Mouse (Mus musculus) urinary bladder, postnatal 25 days (tissue): Measurements from ENCODE around the gene Plppr3.

Experiments
- DNase-seq: peaks from one replicate; pipeline ENCODE4 v3.0.0; 2022; ENCODE audit warnings: low spot score

Plppr3 gene

DNA sequence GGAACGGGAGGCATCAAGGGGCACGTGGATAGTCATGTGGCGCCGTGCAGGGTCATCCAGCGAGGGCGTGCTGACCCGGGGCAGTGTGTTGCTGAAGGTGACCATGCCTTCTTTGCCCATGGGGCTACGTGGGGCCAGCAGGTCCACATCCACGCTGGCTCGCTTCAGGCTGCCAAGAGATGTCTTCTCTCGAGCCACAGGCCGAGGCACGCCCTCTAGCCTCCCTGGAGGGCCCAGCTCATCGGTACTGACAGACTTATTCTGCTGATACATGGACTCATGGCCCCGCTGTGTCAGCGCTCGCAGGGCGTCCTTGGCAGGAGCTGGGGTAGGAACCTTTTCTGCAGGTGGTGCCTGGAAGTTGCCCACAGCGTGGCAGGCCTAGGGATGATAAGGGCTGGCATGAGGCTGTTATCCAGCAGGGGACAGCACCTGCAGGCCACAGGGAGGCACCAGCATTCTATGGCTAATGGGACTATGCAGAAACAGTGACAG is 8.6 kb downstream of the Plppr3 start:
- DNase-seq, result no peak

DNA sequence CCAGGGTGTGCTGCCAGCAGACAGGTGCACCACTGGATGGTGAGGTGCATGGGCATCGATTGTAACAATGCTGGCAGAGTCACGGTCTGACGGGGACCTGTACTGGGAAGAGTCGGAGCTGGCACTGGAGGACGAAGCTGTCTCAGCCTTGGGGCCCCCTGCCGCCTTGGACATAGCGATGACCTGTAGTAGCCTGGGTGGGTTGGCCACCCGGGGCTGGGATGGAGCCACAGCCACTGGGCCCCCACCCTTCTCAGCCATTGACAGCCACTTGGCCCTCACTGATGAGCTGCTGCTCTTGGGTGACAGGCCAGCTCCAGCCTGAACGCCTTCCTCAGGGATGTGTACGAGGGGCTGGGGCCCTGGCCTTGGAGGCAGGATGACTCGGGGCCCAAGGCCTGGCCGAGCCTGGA is 9.2 kb downstream of the Plppr3 start:
- DNase-seq, result no peak

DNA sequence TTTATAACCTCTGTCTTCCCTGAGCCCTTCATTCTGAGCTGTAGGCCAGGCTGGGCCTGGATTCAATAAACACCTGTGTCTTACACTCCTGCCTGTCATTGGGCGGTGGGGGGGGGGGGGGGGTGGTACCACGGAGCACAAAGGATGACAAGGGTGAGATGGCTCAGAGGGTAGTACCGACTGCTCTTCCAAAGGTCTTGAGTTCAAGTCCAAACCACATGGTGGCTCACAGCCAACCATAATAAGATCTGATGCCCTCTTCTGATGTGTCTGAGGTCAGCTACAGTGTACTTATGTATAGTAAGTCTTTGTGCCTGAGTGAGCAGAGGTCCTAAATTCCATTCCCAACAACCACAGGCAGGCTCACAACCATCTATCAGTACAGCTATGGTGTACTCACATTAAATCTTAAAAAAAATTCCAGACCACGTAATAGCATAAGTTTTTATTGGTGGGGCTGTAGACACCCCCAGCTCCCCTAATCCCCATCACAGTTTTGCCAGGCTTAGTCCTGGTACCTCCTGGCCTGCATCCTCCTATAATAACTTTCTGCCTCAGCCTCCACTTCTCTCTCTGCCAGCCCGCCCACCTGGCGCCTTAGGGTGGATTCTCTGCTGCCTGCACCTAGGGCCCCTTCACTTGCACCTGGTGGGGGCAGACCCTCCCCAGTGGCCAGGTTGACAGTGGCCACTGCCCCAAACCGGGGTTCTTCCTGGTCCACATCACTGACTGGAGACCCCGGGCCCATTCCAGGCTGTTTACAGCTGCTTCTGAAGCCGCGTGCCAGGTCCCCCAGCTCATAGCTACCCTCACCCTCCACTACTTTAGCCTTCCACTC is 9.9 kb downstream of the Plppr3 start:
- no peak for DNase-seq

DNA sequence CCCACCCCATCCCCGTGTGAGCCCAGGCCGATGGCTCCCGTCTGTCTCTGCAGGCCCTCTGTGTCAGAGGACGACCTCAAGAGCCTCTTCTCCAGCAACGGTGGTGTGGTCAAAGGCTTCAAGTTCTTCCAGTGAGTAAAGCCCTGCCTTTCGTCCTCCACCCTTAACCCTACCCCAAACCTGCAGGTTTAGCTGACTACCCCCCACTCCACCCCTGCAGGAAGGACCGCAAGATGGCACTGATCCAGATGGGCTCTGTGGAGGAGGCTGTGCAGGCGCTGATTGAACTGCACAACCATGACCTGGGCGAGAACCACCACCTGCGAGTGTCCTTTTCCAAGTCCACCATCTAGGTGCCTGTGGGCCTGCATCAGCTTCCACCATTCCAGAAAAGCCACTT is 11.5 kb downstream of the Plppr3 start:
- DNase-seq, result no peak

DNA sequence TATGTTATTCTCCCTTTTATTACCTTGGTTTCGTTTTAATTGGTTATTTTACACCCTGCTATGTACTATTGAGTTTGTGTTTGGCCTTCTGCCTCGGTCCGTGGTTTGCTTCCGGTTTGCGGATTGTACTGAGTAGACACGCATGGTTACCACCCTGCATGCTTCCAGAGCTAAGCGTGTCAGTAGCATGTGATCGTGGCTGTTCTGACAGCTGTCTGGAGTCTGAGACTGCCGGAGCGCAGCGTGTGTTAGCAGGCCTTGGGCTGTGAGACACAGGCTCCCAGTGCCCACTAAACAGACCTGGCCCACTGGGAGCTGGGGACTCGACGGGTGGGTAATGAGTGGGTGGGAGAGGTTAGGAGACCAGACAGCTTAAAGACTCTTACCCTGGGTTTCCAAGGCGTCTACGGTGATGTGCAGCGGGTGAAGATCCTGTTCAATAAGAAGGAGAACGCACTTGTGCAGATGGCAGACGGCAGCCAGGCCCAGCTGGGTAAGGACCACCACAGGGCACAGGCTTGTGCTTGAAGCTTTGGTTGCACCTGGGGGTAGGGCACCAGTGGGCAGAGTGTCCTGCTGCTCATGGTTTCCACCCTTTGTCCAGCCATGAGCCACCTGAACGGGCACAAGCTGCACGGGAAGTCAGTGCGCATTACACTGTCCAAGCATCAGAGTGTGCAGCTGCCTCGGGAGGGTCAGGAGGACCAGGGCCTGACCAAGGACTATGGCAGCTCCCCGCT is 12.2 kb downstream of the Plppr3 start:
- no peak for DNase-seq

DNA sequence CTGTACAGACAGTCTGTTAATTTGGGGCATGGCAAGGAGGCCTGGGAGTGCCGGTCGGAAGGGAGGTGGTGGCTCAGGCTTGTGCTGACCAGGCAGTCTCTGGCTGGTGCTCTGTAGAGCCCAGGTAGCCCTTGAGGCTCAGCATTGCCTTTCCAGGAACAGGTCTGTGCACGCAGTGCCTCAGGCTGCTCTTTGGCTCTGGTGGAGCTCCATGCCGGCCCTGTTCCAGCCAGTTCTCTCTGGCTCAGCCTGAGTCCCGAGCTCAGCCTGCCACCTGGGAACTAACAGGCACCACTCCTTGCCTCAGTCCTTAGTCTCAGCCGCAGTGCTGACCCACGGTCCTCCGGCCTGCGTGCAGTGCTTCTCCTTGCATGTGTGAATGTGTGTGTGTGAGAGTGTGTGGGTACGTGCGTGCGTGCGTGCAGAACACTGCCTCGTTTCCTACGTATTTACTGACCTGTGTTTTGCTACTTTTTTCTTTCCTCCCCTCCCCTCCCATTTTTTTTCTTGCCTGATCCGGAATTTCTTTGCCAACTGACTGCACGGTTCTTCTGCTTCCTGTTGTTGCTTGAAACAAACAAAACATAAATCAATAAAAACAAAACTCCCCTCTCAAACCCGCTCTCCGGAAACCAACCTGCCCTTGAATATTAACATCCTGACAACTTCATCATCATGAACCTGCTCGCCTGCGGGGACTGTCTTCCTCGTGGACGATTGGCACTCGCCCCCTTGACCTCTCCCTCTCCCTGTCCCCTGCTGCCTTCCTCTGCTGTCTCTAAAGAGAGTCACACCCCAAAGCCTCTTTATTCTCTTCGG is 13.0 kb downstream of the Plppr3 start:
- DNase-seq, result no peak

DNA sequence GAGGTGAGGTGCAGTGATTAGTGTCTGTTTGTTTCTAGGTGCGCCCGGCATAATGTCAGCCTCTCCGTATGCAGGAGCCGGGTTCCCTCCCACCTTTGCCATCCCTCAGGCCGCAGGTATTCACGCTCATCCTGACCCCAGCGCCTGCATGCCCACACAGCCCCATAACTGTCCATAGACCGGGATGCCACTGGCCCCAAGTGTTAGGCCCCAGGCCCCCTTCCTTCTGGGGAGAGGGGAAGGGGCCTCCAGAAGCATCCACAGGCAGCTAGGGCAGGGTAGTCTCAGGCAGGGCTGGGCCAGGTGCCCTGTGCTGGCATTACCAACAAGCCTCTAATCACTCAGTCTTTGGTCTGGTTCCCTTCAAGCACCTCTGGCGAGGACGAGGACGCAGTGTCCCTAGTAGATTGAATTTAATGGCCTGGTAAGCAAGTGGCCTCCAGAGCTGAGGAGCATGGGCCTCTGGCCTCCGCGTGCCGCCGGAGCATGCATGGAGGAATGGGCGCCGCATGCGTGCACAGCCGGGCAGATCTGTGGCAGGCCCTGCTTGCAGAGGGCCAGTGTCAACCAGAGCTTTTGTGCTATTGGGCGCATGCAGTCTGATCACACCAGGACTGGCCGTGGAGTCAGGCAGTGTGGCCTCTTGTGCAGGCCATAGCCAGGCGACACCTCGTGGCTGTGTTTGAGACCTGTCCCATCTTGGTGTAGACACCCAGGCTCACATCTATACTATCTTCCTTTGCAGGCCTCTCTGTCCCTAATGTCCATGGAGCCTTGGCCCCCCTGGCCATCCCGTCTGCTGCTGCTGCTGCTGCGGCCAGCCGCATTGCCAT is 14.1 kb downstream of the Plppr3 start:
- no peak for DNase-seq

DNA sequence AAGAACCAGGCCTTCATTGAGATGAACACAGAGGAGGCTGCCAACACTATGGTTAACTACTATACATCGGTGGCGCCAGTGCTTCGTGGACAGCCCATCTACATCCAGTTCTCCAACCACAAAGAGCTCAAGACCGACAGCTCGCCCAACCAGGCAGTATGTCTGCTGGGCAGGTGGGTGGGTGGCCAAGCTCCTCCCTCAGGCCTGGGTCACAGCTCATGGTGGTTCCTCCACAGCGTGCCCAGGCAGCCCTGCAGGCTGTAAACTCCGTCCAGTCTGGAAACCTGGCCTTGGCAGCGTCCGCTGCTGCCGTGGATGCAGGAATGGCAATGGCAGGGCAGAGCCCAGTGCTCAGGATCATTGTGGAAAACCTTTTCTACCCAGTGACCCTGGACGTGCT is 15.3 kb downstream of the Plppr3 start:
- DNase-seq, result no peak

DNA sequence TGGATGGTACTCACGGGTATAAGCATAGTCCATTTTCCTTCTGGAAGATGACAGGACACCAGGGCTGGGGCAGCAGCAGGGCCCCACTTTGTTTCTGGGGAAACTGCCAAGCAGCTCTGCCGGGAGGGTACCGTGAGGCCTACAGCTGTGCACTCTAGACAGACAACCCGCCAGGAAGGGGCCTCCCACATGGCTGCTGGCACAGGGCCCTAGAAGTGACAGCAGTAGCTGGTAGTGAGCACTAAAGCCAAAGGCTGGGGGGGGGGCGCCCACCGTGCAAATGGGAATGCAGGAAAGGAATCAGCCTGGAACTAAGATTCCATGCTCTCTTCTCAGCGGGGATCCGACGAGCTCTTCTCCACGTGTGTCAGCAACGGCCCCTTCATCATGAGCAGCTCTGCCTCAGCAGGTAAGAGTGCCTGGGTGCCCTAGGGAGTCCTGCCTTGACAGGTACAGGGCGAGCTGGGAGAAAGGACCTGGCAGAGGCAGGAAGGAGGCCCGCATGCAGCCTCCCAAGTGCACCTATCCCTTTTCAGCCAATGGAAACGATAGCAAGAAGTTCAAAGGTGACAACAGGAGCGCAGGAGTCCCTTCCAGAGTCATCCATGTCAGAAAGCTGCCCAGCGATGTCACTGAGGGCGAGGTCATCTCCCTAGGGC is 15.9 kb downstream of the Plppr3 start:
- DNase-seq, result no peak

DNA sequence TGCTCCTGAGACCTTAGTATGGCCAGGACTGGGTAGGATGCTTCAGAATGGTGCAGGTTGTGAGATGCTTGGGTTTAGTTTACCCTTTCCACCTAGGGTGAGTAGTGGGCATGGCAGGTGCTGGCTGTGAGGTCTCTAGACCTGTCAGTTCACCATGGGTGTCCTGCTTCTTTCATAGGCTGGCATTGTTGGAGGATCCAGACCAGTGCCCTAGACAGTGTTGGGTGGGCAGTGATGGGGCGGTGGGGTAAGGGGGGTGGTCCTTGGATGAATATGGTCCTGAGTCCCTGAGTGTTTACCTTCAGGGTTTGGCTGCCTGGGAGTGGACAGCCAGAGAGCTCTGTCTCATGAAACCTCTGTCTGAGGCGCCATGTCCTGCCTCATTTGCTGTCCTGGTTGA is 16.5 kb downstream of the Plppr3 start:
- DNase-seq, result no peak

DNA sequence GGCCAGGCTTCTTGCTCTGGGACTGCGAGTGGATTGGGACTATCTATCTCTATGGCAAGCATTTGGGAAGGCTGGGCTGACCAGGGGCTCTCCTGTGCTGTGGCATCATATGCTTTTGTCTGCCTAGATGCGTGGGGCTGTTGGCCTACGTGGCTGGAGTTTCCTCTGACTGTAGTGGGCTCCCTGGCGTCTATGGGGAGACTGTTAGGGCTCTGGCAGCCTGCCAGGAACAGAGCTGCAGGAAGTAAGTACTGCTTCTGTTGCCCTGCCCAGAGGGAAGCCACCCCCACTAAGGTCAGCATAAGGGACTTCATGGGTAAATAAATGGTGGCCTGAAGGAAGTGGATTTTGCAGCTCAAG is 17.0 kb downstream of the Plppr3 start:
- peak; percentile 47 for DNase-seq

DNA sequence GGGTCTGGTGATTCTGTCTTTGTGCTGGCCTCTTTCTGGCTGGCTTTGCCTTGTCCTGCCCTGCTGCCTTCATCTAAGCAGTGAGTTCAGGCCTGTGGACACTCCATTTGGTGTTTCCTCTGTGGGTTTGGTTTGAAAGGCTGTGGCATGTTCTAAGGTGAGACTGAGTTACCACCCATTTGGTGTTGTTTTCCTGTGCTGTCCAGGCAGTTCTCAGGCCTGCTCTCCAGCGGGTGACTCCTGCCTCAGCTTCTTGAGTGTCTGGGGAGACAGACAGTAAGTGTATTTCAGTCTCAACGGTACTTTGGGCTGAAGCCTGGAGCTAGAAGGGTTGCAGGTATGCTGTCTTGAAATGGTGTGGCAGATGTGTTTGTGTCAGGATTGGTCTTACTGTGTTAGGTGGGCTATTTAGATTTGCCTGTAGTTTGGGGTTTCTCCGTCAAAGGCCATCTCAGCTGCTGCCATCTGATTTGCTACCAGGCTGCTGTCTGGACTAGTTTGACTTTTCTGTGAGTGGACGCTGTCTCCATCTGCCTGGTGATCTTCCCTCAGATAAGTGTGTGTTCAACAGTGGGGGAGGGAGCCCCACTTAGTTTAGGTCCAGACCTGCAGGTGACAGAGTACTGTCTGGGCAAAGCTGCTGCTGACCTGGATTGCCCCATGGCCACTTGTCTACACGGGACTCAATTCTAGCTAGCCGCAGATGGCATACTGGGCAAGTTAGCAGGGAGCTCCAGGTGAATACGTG is 17.6 kb downstream of the Plppr3 start:
- DNase-seq, result no peak

DNA sequence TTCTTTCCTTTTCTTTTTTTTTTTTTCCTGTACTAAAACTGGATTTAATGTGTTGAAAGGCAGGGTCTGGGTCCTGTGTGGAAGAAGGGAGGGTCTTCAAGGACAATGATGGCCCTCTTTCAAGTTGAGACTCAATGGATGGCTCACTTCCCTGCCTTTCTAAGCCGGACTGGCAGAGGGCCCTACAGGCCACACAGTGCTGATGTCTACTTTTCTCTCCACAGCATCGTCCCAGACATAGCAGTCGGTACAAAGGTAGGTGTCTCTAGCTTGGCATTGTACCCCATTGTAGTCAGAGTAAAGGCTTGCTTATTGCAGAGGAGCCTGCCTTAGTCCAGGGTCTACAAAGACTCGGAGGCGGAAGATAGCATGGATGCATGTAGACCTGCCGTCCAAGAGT is 18.2 kb downstream of the Plppr3 start:
- DNase-seq, result no peak

DNA sequence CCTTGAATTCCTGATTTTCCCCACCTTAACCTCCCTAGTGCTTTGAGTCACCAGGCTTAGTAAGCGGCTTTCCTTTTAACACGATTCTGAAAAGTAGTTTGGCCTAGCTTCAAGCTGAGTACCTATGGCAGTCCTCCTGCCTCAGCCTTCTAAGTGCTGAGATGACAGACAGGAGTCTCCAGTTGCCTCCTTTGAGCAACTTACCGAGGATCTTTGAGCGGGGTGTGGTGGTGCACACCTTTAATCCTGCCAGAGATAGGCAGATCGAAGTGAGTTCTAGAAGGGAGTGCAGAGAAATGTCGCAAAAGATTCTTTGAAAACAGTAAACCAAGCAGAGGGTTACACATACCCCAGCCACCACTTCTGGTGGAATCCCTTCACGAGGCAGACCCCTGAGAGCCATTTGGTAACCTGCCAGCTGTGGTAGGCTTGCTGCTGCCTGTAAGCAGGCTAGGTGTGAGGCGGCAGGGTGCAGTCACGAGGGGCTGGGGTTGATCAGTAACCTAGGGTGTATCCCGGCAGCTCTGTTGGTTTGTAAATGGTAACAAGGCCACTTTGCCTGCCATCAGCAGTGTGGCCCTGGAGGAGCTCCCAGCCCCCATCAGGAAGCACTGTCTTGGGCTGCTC is 18.8 kb downstream of the Plppr3 start:
- DNase-seq, result no peak

DNA sequence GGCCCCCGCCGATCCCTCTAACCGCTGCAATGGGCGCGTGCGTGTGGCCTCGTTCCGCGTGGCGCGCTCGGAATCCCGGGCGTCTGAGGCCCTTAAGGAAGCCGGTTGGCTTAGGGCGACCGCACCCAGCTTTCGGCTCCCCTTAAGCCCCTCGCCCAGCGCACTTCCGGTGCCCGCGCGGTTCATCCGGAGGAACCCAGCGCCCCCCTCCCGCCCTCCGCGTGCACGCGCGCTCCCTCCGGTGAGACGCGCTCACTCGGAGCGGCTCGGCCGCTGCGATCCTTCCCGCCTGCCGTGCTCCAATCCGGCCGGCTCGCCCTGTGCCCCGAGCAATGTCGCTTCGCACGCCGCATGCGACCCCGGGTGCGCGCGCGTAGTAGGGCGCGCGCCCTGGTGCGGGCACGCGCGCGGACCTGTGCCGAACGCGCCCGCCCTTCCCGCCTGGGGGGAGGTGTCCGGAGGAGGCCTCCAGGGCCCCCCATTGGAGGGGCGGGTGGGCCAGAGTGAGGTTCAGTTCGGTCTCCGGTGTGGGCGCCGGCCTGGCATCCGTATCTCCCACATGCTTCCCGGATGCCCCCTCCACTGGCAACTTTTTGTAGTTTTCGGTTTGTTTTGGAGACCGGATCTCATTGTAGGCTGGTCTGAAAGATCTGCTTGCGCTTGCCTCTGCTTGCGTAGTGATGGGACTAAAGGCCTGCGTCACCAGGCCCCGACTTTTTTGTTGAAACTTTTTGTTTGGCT is 19.5 kb downstream of the Plppr3 start:
- DNase-seq, result peak; percentile 57

DNA sequence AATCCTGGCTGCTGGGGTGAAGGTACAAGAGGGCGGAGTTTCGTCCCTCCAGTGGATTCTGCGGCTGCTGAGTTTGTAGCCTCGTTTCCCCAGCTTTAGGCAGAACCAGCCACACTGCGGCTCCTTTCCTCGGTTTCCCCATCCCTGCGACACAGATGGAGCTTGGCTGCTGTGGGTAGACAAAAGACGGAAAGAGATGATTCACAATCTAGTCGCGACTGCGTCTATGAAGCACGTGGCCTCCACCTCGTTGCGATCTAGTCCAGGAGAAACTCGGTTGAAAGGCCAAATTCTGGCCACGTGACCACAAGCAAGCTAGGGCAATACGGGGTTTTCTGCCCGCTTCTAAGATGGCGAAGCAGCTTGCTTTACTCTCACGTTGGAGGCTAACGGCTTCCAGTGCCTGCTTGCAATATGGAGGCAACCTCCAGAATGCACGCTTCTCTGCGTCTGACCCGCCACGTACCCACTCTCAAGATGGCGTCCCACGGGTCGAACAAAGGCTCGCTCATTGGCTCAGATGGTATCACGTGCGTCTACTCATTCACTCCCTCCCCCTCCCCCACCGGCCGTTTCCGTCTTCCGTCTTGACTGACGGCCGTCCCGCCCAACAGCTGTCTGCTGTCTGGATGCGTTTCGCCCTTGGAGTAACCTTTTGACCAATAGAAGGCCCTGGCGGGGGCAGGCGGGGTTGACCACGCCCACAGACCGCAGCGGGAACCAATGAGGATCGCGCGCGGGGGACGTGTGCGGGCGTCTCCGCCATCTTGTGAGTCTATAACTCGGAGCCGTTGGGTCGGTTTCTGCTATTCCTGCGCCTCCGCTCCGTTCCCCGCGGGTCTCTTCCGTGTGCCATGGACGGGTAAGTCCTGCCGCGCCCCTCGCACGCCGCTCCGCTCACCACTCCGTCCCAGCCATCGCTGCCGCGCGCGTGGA is 20.3 kb downstream of the Plppr3 start, which contains the start of gene Ptbp1:
Gene Ptbp1, plus strand, starts transcription at position 568 of the 936 bp plus-strand sequence.
- DNase-seq, result peak; percentile 96

DNA sequence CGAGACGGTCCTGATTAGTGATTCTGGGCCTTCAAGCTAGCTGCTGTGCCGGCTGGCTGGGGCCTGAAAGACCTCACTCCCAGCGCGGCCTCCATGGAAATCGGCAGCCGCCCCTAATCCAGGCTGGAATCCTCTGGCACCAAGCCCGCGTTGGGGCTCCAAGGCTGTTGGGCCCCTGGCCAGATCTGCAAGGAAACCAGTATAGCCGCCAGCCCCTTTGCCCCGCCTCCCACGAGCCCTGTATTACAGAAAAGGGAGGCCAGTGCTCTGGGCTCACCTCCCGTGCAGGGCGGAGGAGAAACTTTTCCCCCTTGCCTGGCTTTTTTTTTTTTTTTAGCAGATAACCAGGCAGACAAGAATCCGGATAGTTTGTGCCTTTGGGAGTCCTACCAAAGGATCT is 21.0 kb downstream of the Plppr3 start:
- DNase-seq, result peak; percentile 96

DNA sequence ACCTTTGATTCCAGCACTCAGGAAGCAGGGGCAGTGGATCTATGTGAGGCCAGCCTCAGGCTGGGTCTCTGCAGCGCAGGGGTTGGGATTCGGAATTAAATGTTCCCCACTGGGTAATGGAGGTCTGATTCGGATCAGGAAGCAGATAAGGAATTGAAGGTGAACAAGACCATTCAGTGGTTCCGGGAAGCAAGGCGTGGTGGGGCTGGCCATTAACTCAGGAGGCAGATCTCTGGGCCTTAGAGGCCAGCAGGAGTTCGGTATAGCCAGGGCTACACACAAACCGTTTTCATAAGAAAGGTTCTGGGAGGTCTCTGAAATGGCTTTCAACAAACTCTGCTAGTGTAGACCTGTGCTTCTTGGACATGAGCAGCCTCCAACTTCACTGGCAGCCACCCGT is 21.6 kb downstream of the Plppr3 start:
- DNase-seq, result no peak
